7 mouse cellular contexts compared by ENCODE assay signal in genomic region chr1:39522519-39522918, GRCm38 (mm10). TPM values are rescaled to one million over a fixed set of nuclear protein-coding genes. Genes with fewer than 3 reads are reported as not detected.
A peak's percentile ranks its signal among the peaks of the same experiment; 100 is the strongest.
DNase-seq lines count a peak whose midpoint lies in the region; ATAC-seq and TF ChIP-seq lines count a peak whose summit lies in the region.

No protein-coding gene starts in this region.

- H3K4me2 ChIP-seq in hindbrain, embryonic 15.5 days: no peak overlapping the region
- H3K4me2 ChIP-seq in hindbrain, embryonic 12.5 days (replicated peaks): no peak overlapping the region
- H3K4me2 ChIP-seq in limb, embryonic 14.5 days (replicated peaks; ENCODE audit: low read depth, low read length, severe bottlenecking): no peak overlapping the region

- no peaks in the 10 kb centered on the region for H3K36me3 ChIP-seq in hindbrain, embryonic 15.5 days
- no peaks in the 10 kb centered on the region for H3K36me3 ChIP-seq in hindbrain, embryonic 12.5 days
- H3K36me3 ChIP-seq in limb, embryonic 14.5 days (ENCODE audit: control insufficient read depth, insufficient read depth, low read length): no peaks in the 10 kb centered on the region

- H3K9ac ChIP-seq in hindbrain, embryonic 15.5 days: no peak overlapping the region
- no peak overlapping the region for H3K9ac ChIP-seq in hindbrain, embryonic 12.5 days
- no peak overlapping the region for H3K9ac ChIP-seq in limb, embryonic 14.5 days (ENCODE audit: low read depth, low read length, severe bottlenecking)

- WGBS in hindbrain, embryonic 15.5 days: 30% methylated on average over 5 of the region's 5 CpGs
- 33% methylated on average over 5 of the region's 5 CpGs for WGBS in hindbrain, embryonic 12.5 days
- WGBS in limb, embryonic 14.5 days: 29% methylated on average over 5 of the region's 5 CpGs

- H3K9me3 ChIP-seq in hindbrain, embryonic 15.5 days: no peaks in the 10 kb centered on the region
- H3K9me3 ChIP-seq in hindbrain, embryonic 12.5 days (replicated peaks): no peaks in the 10 kb centered on the region
- no peaks in the 10 kb centered on the region for H3K9me3 ChIP-seq in limb, embryonic 14.5 days (ENCODE audit: control insufficient read depth, low read length)

- DNase-seq in urinary bladder, postnatal 14 days (ENCODE audit: low spot score): peak; percentile 18
- DNase-seq in urinary bladder, postnatal 25 days (ENCODE audit: low spot score): no peak
- peak; percentile 71 to 81 for DNase-seq in cerebellum, postnatal 10 days
- DNase-seq in limb, embryonic 14.5 days (ENCODE audit: low spot score): peak; percentile 64
- DNase-seq in right cerebral cortex, postnatal 14 days: no peak

- ATAC-seq in hindbrain, embryonic 15.5 days (ENCODE audit: low FRiP score, low read depth): peak; percentile 48; the same call in 1 of the 2 replicates
- no peak for ATAC-seq in hindbrain, embryonic 12.5 days (ENCODE audit: low FRiP score)
- ATAC-seq in limb, embryonic 14.5 days (ENCODE audit: low FRiP score, low read depth): no peak

- no peak overlapping the region for H3K27ac ChIP-seq in hindbrain, embryonic 15.5 days (replicated peaks)
- H3K27ac ChIP-seq in hindbrain, embryonic 12.5 days: no peak overlapping the region
- no peak overlapping the region for H3K27ac ChIP-seq in limb, embryonic 14.5 days (replicated peaks; ENCODE audit: low read depth, low read length)

- no peak overlapping the region for H3K4me3 ChIP-seq in hindbrain, embryonic 15.5 days
- no peak overlapping the region for H3K4me3 ChIP-seq in hindbrain, embryonic 12.5 days
- H3K4me3 ChIP-seq in limb, embryonic 14.5 days (replicated peaks; ENCODE audit: low read length): no peak overlapping the region

- TF ChIP-seq POLR2A in limb, embryonic 14.5 days (IDR thresholded peaks at IDR 0.05; ENCODE audit: borderline replicate concordance, extremely low read depth, insufficient read depth, insufficient read length): no peak

- H3K27me3 ChIP-seq in hindbrain, embryonic 15.5 days: no peaks in the 10 kb centered on the region
- H3K27me3 ChIP-seq in hindbrain, embryonic 12.5 days: no peaks in the 10 kb centered on the region
- H3K27me3 ChIP-seq in limb, embryonic 14.5 days (ENCODE audit: control insufficient read depth, insufficient read depth, low read length): no peaks in the 10 kb centered on the region

- no peaks in the 10 kb centered on the region for H3K4me1 ChIP-seq in hindbrain, embryonic 15.5 days (replicated peaks)
- H3K4me1 ChIP-seq in hindbrain, embryonic 12.5 days: no peaks in the 10 kb centered on the region
- H3K4me1 ChIP-seq in limb, embryonic 14.5 days (ENCODE audit: control insufficient read depth, insufficient read depth, low read length): no peaks in the 10 kb centered on the region

RNA-seq across cellular contexts. Expression of gene Cnot11, which starts 12.3 kb away (rescaled TPM):
- 15.9 and 16.2 TPM in 2 replicates for polyA plus RNA-seq in hindbrain, embryonic 15.5 days (2015; fragmentation: Nextera tagmentation; extraction: Ambion mirVana)
- 28.7 and 29.1 TPM in 2 replicates for polyA plus RNA-seq in hindbrain, embryonic 12.5 days (2016; fragmentation: Nextera tagmentation; extraction: Ambion mirVana)
- 23.8 and 27.6 TPM in 2 replicates for polyA plus RNA-seq in limb, embryonic 14.5 days (2012; rRNA removed)
- polyA plus RNA-seq in limb, embryonic 14.5 days (2014; fragmentation: Nextera tagmentation; extraction: Ambion mirVana): 28.2 and 30.6 TPM in 2 replicates

RNA-seq across cellular contexts. Expression of gene Tbc1d8, which starts 44.0 kb away (rescaled TPM):
- 10.5 and 11.2 TPM in 2 replicates for polyA plus RNA-seq in hindbrain, embryonic 15.5 days (2015; fragmentation: Nextera tagmentation; extraction: Ambion mirVana)
- 8.6 and 10.2 TPM in 2 replicates for polyA plus RNA-seq in hindbrain, embryonic 12.5 days (2016; fragmentation: Nextera tagmentation; extraction: Ambion mirVana)
- 14.3 TPM in 2 replicates for polyA plus RNA-seq in limb, embryonic 14.5 days (2012; rRNA removed)
- 10.7 and 11.5 TPM in 2 replicates for polyA plus RNA-seq in limb, embryonic 14.5 days (2014; fragmentation: Nextera tagmentation; extraction: Ambion mirVana)

RNA-seq across cellular contexts. Expression of gene Rnf149, which starts 54.7 kb away (rescaled TPM):
- polyA plus RNA-seq in hindbrain, embryonic 15.5 days (2015; fragmentation: Nextera tagmentation; extraction: Ambion mirVana): 23.4 and 23.9 TPM in 2 replicates
- polyA plus RNA-seq in hindbrain, embryonic 12.5 days (2016; fragmentation: Nextera tagmentation; extraction: Ambion mirVana): 37.7 and 39.0 TPM in 2 replicates
- 27.6 and 29.3 TPM in 2 replicates for polyA plus RNA-seq in limb, embryonic 14.5 days (2012; rRNA removed)
- 27.0 and 29.4 TPM in 2 replicates for polyA plus RNA-seq in limb, embryonic 14.5 days (2014; fragmentation: Nextera tagmentation; extraction: Ambion mirVana)

Comparison
In these comparisons a context has a peak if more than half of its experiments do, and no peak if none do; other contexts are left out.
1. DNase-seq: peak in urinary bladder, postnatal 14 days (single experiment), cerebellum, postnatal 10 days (2 of 2) and limb, embryonic 14.5 days (single experiment); none in urinary bladder, postnatal 25 days (single experiment) and right cerebral cortex, postnatal 14 days (single experiment).